Mouse (Mus musculus): ENCODE measurements around the gene Cd200r3. TPM values are rescaled to one million over a fixed set of nuclear protein-coding genes. Genes with fewer than 3 reads are reported as not detected.

Cd200r3 gene
- polyA plus RNA-seq, 1 experiment from 2014 or later, result not detected

GRCm38 (mm10) chr16:44966891-44967290, 23.4 kb downstream of the Cd200r3 start:
- no peak overlapping the region for H3K4me2 ChIP-seq (ENCODE audit: low read length)
- H3K4me3 ChIP-seq (replicated peaks; ENCODE audit: low read depth, low read length), result no peak overlapping the region
- no peak overlapping the region for H3K9ac ChIP-seq (replicated peaks; ENCODE audit: low read length)
- no peaks in the 10 kb centered on the region for H3K4me1 ChIP-seq (ENCODE audit: control insufficient read depth, insufficient read depth, low read length)
- no peak overlapping the region for H3K27ac ChIP-seq (replicated peaks; ENCODE audit: low read depth, low read length)
- H3K36me3 ChIP-seq (ENCODE audit: control insufficient read depth, insufficient read depth, low read length), result no peaks in the 10 kb centered on the region
- ATAC-seq (ENCODE audit: low FRiP score, low TSS enrichment), result no peak
- H3K27me3 ChIP-seq (ENCODE audit: control insufficient read depth, insufficient read depth, low read length), result no peaks in the 10 kb centered on the region
- no peak for DNase-seq
- no peaks in the 10 kb centered on the region for H3K9me3 ChIP-seq (ENCODE audit: control insufficient read depth, low read length)
- WGBS, result 93% methylated on average over 4 of the region's 4 CpGs

- H3K27me3 ChIP-seq (ENCODE audit: control insufficient read depth, insufficient read depth, low read length), result no peaks in the 10 kb centered on the region
- no peak for ATAC-seq (ENCODE audit: low FRiP score, low TSS enrichment)
- WGBS, result 88% methylated on average over 3 of the region's 3 CpGs
These were observed 24.6 kb downstream of the Cd200r3 start for GRCm38 (mm10) chr16:44968113-44968512.

GRCm38 (mm10) chr16:44970925-44971324, 27.4 kb downstream of the Cd200r3 start:
- no peak for ATAC-seq (ENCODE audit: low FRiP score, low TSS enrichment)
- no peak overlapping the region for H3K4me2 ChIP-seq (ENCODE audit: low read length)
- H3K27me3 ChIP-seq (ENCODE audit: control insufficient read depth, insufficient read depth, low read length), result no peaks in the 10 kb centered on the region
- no peak overlapping the region for H3K4me3 ChIP-seq (replicated peaks; ENCODE audit: low read depth, low read length)
- no peaks in the 10 kb centered on the region for H3K9me3 ChIP-seq (ENCODE audit: control insufficient read depth, low read length)
- no peak for DNase-seq
- 78% methylated on average over 4 of the region's 4 CpGs for WGBS
- H3K4me1 ChIP-seq (ENCODE audit: control insufficient read depth, insufficient read depth, low read length), result no peaks in the 10 kb centered on the region
- H3K27ac ChIP-seq (replicated peaks; ENCODE audit: low read depth, low read length), result no peak overlapping the region
- no peak overlapping the region for H3K9ac ChIP-seq (replicated peaks; ENCODE audit: low read length)
- H3K36me3 ChIP-seq (ENCODE audit: control insufficient read depth, insufficient read depth, low read length), result no peaks in the 10 kb centered on the region

More at GRCm38 (mm10) chr16:44968113-44968512, 24.6 kb downstream of the Cd200r3 start:
- no peak overlapping the region for H3K4me3 ChIP-seq (replicated peaks; ENCODE audit: low read depth, low read length)
- H3K27ac ChIP-seq (replicated peaks; ENCODE audit: low read depth, low read length), result no peak overlapping the region
- no peaks in the 10 kb centered on the region for H3K4me1 ChIP-seq (ENCODE audit: control insufficient read depth, insufficient read depth, low read length)
- H3K9ac ChIP-seq (replicated peaks; ENCODE audit: low read length), result no peak overlapping the region
- no peaks in the 10 kb centered on the region for H3K36me3 ChIP-seq (ENCODE audit: control insufficient read depth, insufficient read depth, low read length)
- no peak for DNase-seq
- no peak overlapping the region for H3K4me2 ChIP-seq (ENCODE audit: low read length)
- H3K9me3 ChIP-seq (ENCODE audit: control insufficient read depth, low read length), result no peaks in the 10 kb centered on the region

- no peak overlapping the region for H3K9ac ChIP-seq (replicated peaks; ENCODE audit: low read length)
- H3K4me1 ChIP-seq (ENCODE audit: control insufficient read depth, insufficient read depth, low read length), result no peaks in the 10 kb centered on the region
- WGBS, result 74% methylated on average over 2 of the region's 2 CpGs
- ATAC-seq (ENCODE audit: low FRiP score, low TSS enrichment) (no peak), DNase-seq (no peak)
- no peaks in the 10 kb centered on the region for H3K9me3 ChIP-seq (ENCODE audit: control insufficient read depth, low read length)
- no peak overlapping the region for H3K27ac ChIP-seq (replicated peaks; ENCODE audit: low read depth, low read length)
- H3K36me3 ChIP-seq (ENCODE audit: control insufficient read depth, insufficient read depth, low read length), result no peaks in the 10 kb centered on the region
- H3K4me2 ChIP-seq (ENCODE audit: low read length), result no peak overlapping the region
- no peaks in the 10 kb centered on the region for H3K27me3 ChIP-seq (ENCODE audit: control insufficient read depth, insufficient read depth, low read length)
- H3K4me3 ChIP-seq (replicated peaks; ENCODE audit: low read depth, low read length), result no peak overlapping the region
These were observed 30.6 kb downstream of the Cd200r3 start for GRCm38 (mm10) chr16:44974042-44974441.

GRCm38 (mm10) chr16:44976081-44976480, 32.6 kb downstream of the Cd200r3 start:
- no peak for ATAC-seq (ENCODE audit: low FRiP score, low TSS enrichment)
- H3K4me2 ChIP-seq (ENCODE audit: low read length), result no peak overlapping the region

GRCm38 (mm10) chr16:44976892-44977633, 33.6 kb downstream of the Cd200r3 start:
- Histone ChIP-seq H3K4me1 (ENCODE audit: control insufficient read depth, insufficient read depth, low read length) (no peaks in the 10 kb centered on the region), H3K27ac (replicated peaks; ENCODE audit: low read depth, low read length) (no peak overlapping the region), H3K9ac (replicated peaks; ENCODE audit: low read length) (no peak overlapping the region), H3K9me3 (ENCODE audit: control insufficient read depth, low read length) (no peaks in the 10 kb centered on the region), H3K36me3 (ENCODE audit: control insufficient read depth, insufficient read depth, low read length) (no peaks in the 10 kb centered on the region), H3K27me3 (ENCODE audit: control insufficient read depth, insufficient read depth, low read length) (no peaks in the 10 kb centered on the region), H3K4me3 (replicated peaks; ENCODE audit: low read depth, low read length) (no peak overlapping the region), H3K4me2 (ENCODE audit: low read length) (no peak overlapping the region)
- ATAC-seq (ENCODE audit: low FRiP score, low TSS enrichment) (no peak; the same call in 1 of the 2 replicates), DNase-seq (no peak)
- 75% methylated on average over 6 of the region's 6 CpGs for WGBS

More at GRCm38 (mm10) chr16:44976081-44976480, 32.6 kb downstream of the Cd200r3 start:
- DNase-seq, result no peak
- Histone ChIP-seq H3K4me1 (ENCODE audit: control insufficient read depth, insufficient read depth, low read length) (no peaks in the 10 kb centered on the region), H3K27me3 (ENCODE audit: control insufficient read depth, insufficient read depth, low read length) (no peaks in the 10 kb centered on the region), H3K36me3 (ENCODE audit: control insufficient read depth, insufficient read depth, low read length) (no peaks in the 10 kb centered on the region), H3K9ac (replicated peaks; ENCODE audit: low read length) (no peak overlapping the region), H3K27ac (replicated peaks; ENCODE audit: low read depth, low read length) (no peak overlapping the region), H3K9me3 (ENCODE audit: control insufficient read depth, low read length) (no peaks in the 10 kb centered on the region), H3K4me3 (replicated peaks; ENCODE audit: low read depth, low read length) (no peak overlapping the region)

- Histone ChIP-seq H3K9me3 (ENCODE audit: control insufficient read depth, low read length) (no peaks in the 10 kb centered on the region), H3K27me3 (ENCODE audit: control insufficient read depth, insufficient read depth, low read length) (no peaks in the 10 kb centered on the region), H3K27ac (replicated peaks; ENCODE audit: low read depth, low read length) (no peak overlapping the region), H3K4me3 (replicated peaks; ENCODE audit: low read depth, low read length) (no peak overlapping the region), H3K4me2 (ENCODE audit: low read length) (no peak overlapping the region), H3K4me1 (ENCODE audit: control insufficient read depth, insufficient read depth, low read length) (no peaks in the 10 kb centered on the region), H3K36me3 (ENCODE audit: control insufficient read depth, insufficient read depth, low read length) (no peaks in the 10 kb centered on the region), H3K9ac (replicated peaks; ENCODE audit: low read length) (no peak overlapping the region)
- 84% methylated on average over 2 of the region's 2 CpGs for WGBS
- DNase-seq (no peak), ATAC-seq (ENCODE audit: low FRiP score, low TSS enrichment) (no peak)
These were observed 34.7 kb downstream of the Cd200r3 start for GRCm38 (mm10) chr16:44978193-44978592.

GRCm38 (mm10) chr16:44979355-44979896, 35.9 kb downstream of the Cd200r3 start:
- Histone ChIP-seq H3K36me3 (ENCODE audit: control insufficient read depth, insufficient read depth, low read length) (no peaks in the 10 kb centered on the region), H3K27ac (replicated peaks; ENCODE audit: low read depth, low read length) (no peak overlapping the region), H3K4me2 (ENCODE audit: low read length) (no peak overlapping the region), H3K4me1 (ENCODE audit: control insufficient read depth, insufficient read depth, low read length) (no peaks in the 10 kb centered on the region), H3K9ac (replicated peaks; ENCODE audit: low read length) (no peak overlapping the region), H3K9me3 (ENCODE audit: control insufficient read depth, low read length) (no peaks in the 10 kb centered on the region), H3K4me3 (replicated peaks; ENCODE audit: low read depth, low read length) (no peak overlapping the region), H3K27me3 (ENCODE audit: control insufficient read depth, insufficient read depth, low read length) (no peaks in the 10 kb centered on the region)
- DNase-seq (no peak), ATAC-seq (ENCODE audit: low FRiP score, low TSS enrichment) (no peak)
- 80% methylated on average over 3 of the region's 3 CpGs for WGBS

- DNase-seq, result no peak
- H3K36me3 ChIP-seq (ENCODE audit: control insufficient read depth, insufficient read depth, low read length), result no peaks in the 10 kb centered on the region
- no peaks in the 10 kb centered on the region for H3K9me3 ChIP-seq (ENCODE audit: control insufficient read depth, low read length)
- H3K4me2 ChIP-seq (ENCODE audit: low read length), result no peak overlapping the region
- no peak overlapping the region for H3K27ac ChIP-seq (replicated peaks; ENCODE audit: low read depth, low read length)
- no peak for ATAC-seq (ENCODE audit: low FRiP score, low TSS enrichment)
- 80% methylated on average over 2 of the region's 2 CpGs for WGBS
- no peak overlapping the region for H3K9ac ChIP-seq (replicated peaks; ENCODE audit: low read length)
- H3K4me1 ChIP-seq (ENCODE audit: control insufficient read depth, insufficient read depth, low read length), result no peaks in the 10 kb centered on the region
- H3K4me3 ChIP-seq (replicated peaks; ENCODE audit: low read depth, low read length), result no peak overlapping the region
- H3K27me3 ChIP-seq (ENCODE audit: control insufficient read depth, insufficient read depth, low read length), result no peaks in the 10 kb centered on the region
These were observed 39.5 kb downstream of the Cd200r3 start for GRCm38 (mm10) chr16:44982972-44983371.
